In genomic region chr3:148555324-148555723, GRCm38 (mm10) we compare ENCODE assay signal across 27 mouse cellular contexts.
"Had no signal": no experiment of that assay in that cellular context is flagged by ENCODE, and none has a peak within 500 bp of the region (broad histone marks: within the 10 kb centered on the region; RNA-seq: fewer than 3 reads in every experiment).

No protein-coding gene starts in this region.

- H3K4me1 ChIP-seq: heart, embryonic 10.5 days; heart, embryonic 12.5 days; hindbrain, embryonic 10.5 days; hindbrain, embryonic 12.5 days; intestine, embryonic 15.5 days; kidney, embryonic 15.5 days; liver, embryonic 12.5 days had no signal

- H3K9me3 ChIP-seq: heart, embryonic 10.5 days; heart, embryonic 12.5 days; hindbrain, embryonic 10.5 days; hindbrain, embryonic 12.5 days; intestine, embryonic 15.5 days; kidney, embryonic 15.5 days; limb, embryonic 12.5 days; limb, embryonic 15.5 days; liver, embryonic 12.5 days had no signal

- ATAC-seq: hindbrain, embryonic 16.5 days; inflammation-experienced regulatory T-cells, adult 6 months; intestine, embryonic 15.5 days; intestine, postnatal 0 days; liver, embryonic 12.5 days had no signal

- H3K4me3 ChIP-seq: gastrocnemius, adult 2 months; heart, embryonic 10.5 days; heart, embryonic 12.5 days; hindbrain, embryonic 10.5 days; hindbrain, embryonic 12.5 days; intestine, embryonic 15.5 days; kidney, embryonic 15.5 days; limb, embryonic 12.5 days; limb, embryonic 15.5 days; liver, embryonic 12.5 days had no signal

- DNase-seq: gastrocnemius, adult 2 months; gastrocnemius, postnatal 10 days; gastrocnemius, postnatal 36 days; heart, adult 18-20 months; heart, postnatal 10 days; heart, postnatal 4 days; kidney, adult 18-20 months; kidney, postnatal 14 days; kidney, postnatal 36 days; layer of hippocampus, adult 9-11 months; layer of hippocampus, postnatal 36 days; left cerebral cortex, postnatal 4 days had no signal

- H3K27ac ChIP-seq: gastrocnemius, adult 2 months; heart, embryonic 10.5 days; hindbrain, embryonic 10.5 days; hindbrain, embryonic 12.5 days; hindbrain, embryonic 14.5 days; intestine, embryonic 15.5 days; kidney, embryonic 15.5 days; kidney, postnatal 0 days; limb, embryonic 12.5 days; limb, embryonic 15.5 days; liver, embryonic 12.5 days; liver, embryonic 14.5 days had no signal

- H3K4me2 ChIP-seq: heart, embryonic 12.5 days; hindbrain, embryonic 12.5 days; hindbrain, embryonic 14.5 days; intestine, embryonic 15.5 days; kidney, embryonic 15.5 days; limb, embryonic 12.5 days; limb, embryonic 15.5 days; liver, embryonic 12.5 days had no signal

- H3K9ac ChIP-seq: heart, embryonic 12.5 days; hindbrain, embryonic 12.5 days; hindbrain, embryonic 14.5 days; intestine, embryonic 15.5 days; kidney, embryonic 15.5 days; limb, embryonic 12.5 days; limb, embryonic 15.5 days; liver, embryonic 12.5 days; liver, embryonic 14.5 days had no signal

- H3K27me3 ChIP-seq: heart, embryonic 12.5 days; hindbrain, embryonic 12.5 days; intestine, embryonic 15.5 days; kidney, embryonic 15.5 days; limb, embryonic 12.5 days; limb, embryonic 15.5 days; liver, embryonic 12.5 days had no signal

- H3K36me3 ChIP-seq: heart, embryonic 10.5 days; heart, embryonic 12.5 days; hindbrain, embryonic 10.5 days; hindbrain, embryonic 12.5 days; intestine, embryonic 15.5 days; kidney, embryonic 15.5 days; limb, embryonic 12.5 days; limb, embryonic 15.5 days; liver, embryonic 12.5 days had no signal
